16 mouse cellular contexts compared by ENCODE assay signal in the genomic region with DNA sequence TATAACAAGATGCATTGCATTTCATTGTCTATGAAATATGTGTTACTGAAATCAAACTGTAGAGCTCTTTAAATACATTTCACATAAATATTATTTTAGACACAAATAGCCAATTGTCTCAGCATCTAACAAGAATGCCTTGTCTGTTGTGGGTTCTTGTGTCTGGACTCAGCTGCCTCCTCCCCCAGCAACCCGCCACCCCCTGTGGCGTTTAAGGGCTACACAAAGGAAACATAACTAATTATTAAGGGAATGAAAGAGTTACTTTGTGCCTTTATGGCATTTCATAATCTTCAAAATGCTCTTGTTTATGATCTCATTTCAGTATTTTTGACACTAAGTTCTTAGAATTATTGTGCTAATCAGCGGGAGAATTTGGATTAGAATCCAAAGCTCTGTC.
"Had no signal": no experiment of that assay in that cellular context is flagged by ENCODE, and none has a peak within 500 bp of the region (broad histone marks: within the 10 kb centered on the region; RNA-seq: fewer than 3 reads in every experiment).

No protein-coding gene starts in this region.

- H3K4me2 ChIP-seq: neural tube, embryonic 12.5 days; neural tube, embryonic 13.5 days; neural tube, embryonic 15.5 days; stomach, embryonic 15.5 days had no signal

- H3K27ac ChIP-seq: neural tube, embryonic 12.5 days; neural tube, embryonic 13.5 days; neural tube, embryonic 15.5 days; stomach, embryonic 15.5 days; stomach, postnatal 0 days had no signal

- H3K36me3 ChIP-seq: neural tube, embryonic 12.5 days; neural tube, embryonic 13.5 days; neural tube, embryonic 15.5 days; stomach, embryonic 15.5 days had no signal

- H3K4me1 ChIP-seq: neural tube, embryonic 12.5 days; neural tube, embryonic 13.5 days; neural tube, embryonic 15.5 days; stomach, embryonic 15.5 days had no signal

- H3K9ac ChIP-seq: neural tube, embryonic 12.5 days; neural tube, embryonic 13.5 days; neural tube, embryonic 15.5 days; stomach, embryonic 15.5 days had no signal

- H3K4me3 ChIP-seq: neural tube, embryonic 12.5 days; neural tube, embryonic 13.5 days; neural tube, embryonic 15.5 days; stomach, embryonic 15.5 days had no signal

- H3K27me3 ChIP-seq: neural tube, embryonic 12.5 days; neural tube, embryonic 13.5 days; neural tube, embryonic 15.5 days; stomach, embryonic 15.5 days had no signal

- DNase-seq: right cerebral cortex, adult 18-20 months; right cerebral cortex, postnatal 14 days; right cerebral cortex, postnatal 25 days; right cerebral cortex, postnatal 4 days; spleen, adult 18-20 months; thymus, adult 18-20 months; thymus, adult 2 months; thymus, postnatal 14 days; thymus, postnatal 25 days; thymus, postnatal 36 days; thymus, postnatal 4 days had no signal

- H3K9me3 ChIP-seq: neural tube, embryonic 12.5 days; neural tube, embryonic 13.5 days; neural tube, embryonic 15.5 days; stomach, embryonic 15.5 days had no signal
